Mouse (Mus musculus) midbrain, postnatal 0 days (tissue): ENCODE results near the gene Bcl11a. TPM values are rescaled to one million over a fixed set of nuclear protein-coding genes. Genes with fewer than 3 reads are reported as not detected.

Source experiments
- ATAC-seq: fragments of 200-750 bp; cut with Nextera tagmentation; 2 replicates; pipeline ENCODE4 v1.8.0; 2017; ENCODE audit warnings: moderate number of reproducible peaks, mild to moderate bottlenecking, moderate TSS enrichment, moderate library complexity; ENCODE audit not compliant: low FRiP score
- DNase-seq: peaks from one replicate; pipeline ENCODE4 v3.0.0-alpha.2; 2015; ENCODE audit warnings: low spot score
- H3K27ac ChIP-seq: fragments of 300-500 bp; sonication (generic); 2 replicates; pipeline ENCODE4 v1.5.1; 2014; ENCODE audit warnings: low read depth, mild to moderate bottlenecking, low read length, mixed read lengths
- H3K27me3 ChIP-seq: fragments of 300-500 bp; sonication (generic); 2 replicates; pipeline ENCODE4 v1.6.1; 2014; ENCODE audit warnings: low read length, control low read depth, mixed read lengths; ENCODE audit not compliant: insufficient read depth
- H3K36me3 ChIP-seq: fragments of 300-500 bp; sonication (generic); 2 replicates; pipeline ENCODE4 v1.6.1; 2014; ENCODE audit warnings: low read length, control low read depth, mixed read lengths; ENCODE audit not compliant: insufficient read depth
- H3K4me1 ChIP-seq: fragments of 300-500 bp; sonication (generic); 2 replicates; pipeline ENCODE4 v1.6.1; 2014; ENCODE audit warnings: mild to moderate bottlenecking, control low read depth, antibody characterized with exemption, low read length, mixed read lengths; ENCODE audit not compliant: insufficient read depth
- H3K4me2 ChIP-seq: fragments of 300-500 bp; sonication (generic); 2 replicates; pipeline ENCODE4 v1.6.1; 2014; ENCODE audit warnings: low read depth, mild to moderate bottlenecking, low read length, mixed read lengths; ENCODE audit not compliant: poor library complexity, severe bottlenecking
- H3K4me3 ChIP-seq: fragments of 300-500 bp; sonication (generic); 2 replicates; pipeline ENCODE4 v1.5.1; 2014; ENCODE audit warnings: low read depth, mild to moderate bottlenecking, low read length, moderate library complexity
- H3K9ac ChIP-seq: fragments of 300-500 bp; sonication (generic); replicated peaks from 2 replicates; pipeline ENCODE4 v1.6.1; 2014; ENCODE audit warnings: mild to moderate bottlenecking, low read length, moderate library complexity, mixed read lengths; ENCODE audit not compliant: poor library complexity, severe bottlenecking
- H3K9me3 ChIP-seq: fragments of 300-500 bp; sonication (generic); 2 replicates; pipeline ENCODE4 v1.6.1; 2016; ENCODE audit warnings: low read length, control low read depth
- CTCF ChIP-seq: IDR thresholded peaks from 2 replicates; pipeline ENCODE4 v1.5.1; 2016; ENCODE audit warnings: antibody characterized with exemption, mild to moderate bottlenecking
- WGBS: fragments of 180-500 bp; shearing (Covaris S2); extraction: QIAGEN DNeasy Blood & Tissue Kit; methylation state at CpG from one replicate; pipeline ENCODE4 v1.1.7; 2014; 5-methylcytosine and 5-hydroxymethylcytosine counted together
- polyA plus RNA-seq: library from polyadenylated mRNA; unstranded; fragments of >200 nt; fragmentation: Nextera tagmentation; extraction: Ambion mirVana; gene quantifications from 2 replicates; pipeline ENCODE4 v1.2.1, GENCODE M21; 2015
- total RNA-seq: library from RNA; depleted of rRNA; stranded (reverse); fragments of >200 nt; gene quantifications from 2 replicates; pipeline ENCODE4 v1.2.3, GENCODE M21; 2014

Bcl11a gene
- total and polyA plus RNA-seq, 2 experiments from 2014 or later = 44.6 to 80.9 TPM

GRCm38 (mm10) chr11:24146437-24146836 is 68.6 kb downstream of the Bcl11a start:
- WGBS = 71% methylated on average over 1 of the region's 1 CpGs
- H3K4me3 ChIP-seq = no peak overlapping the region
- no peak overlapping the region for H3K4me2 ChIP-seq
- H3K27me3 ChIP-seq = no peaks in the 10 kb centered on the region
- H3K9ac ChIP-seq = no peak overlapping the region
- H3K4me1 ChIP-seq = no peaks in the 10 kb centered on the region
- no peak for TF ChIP-seq CTCF
- H3K36me3 ChIP-seq = 0 out of 2 replicates have a peak, but pooled peaks cover 2% of the 10 kb centered on the region
- no peaks in the 10 kb centered on the region for H3K9me3 ChIP-seq
- H3K27ac ChIP-seq = no peak overlapping the region
- DNase-seq = no peak
- ATAC-seq = no peak

- WGBS = 82% methylated on average over 6 of the region's 6 CpGs
- ATAC-seq (no peak), DNase-seq (no peak)
- no peak overlapping the region for H3K4me2 ChIP-seq
- H3K4me1 ChIP-seq = no peaks in the 10 kb centered on the region
- H3K27me3 ChIP-seq = no peaks in the 10 kb centered on the region
- H3K4me3 ChIP-seq = no peak overlapping the region
- TF ChIP-seq CTCF = no peak
- no peaks in the 10 kb centered on the region for H3K9me3 ChIP-seq
- 0 out of 2 replicates have a peak, but pooled peaks cover 2% of the 10 kb centered on the region for H3K36me3 ChIP-seq
- 0 out of 2 replicates have a peak overlapping the region, but pooled peaks have one; percentile 1 for H3K9ac ChIP-seq
- H3K27ac ChIP-seq = no peak overlapping the region
Observed at GRCm38 (mm10) chr11:24147698-24148097, 69.8 kb downstream of the Bcl11a start.

- H3K9me3 ChIP-seq = no peaks in the 10 kb centered on the region
- H3K27ac ChIP-seq = no peak overlapping the region
- H3K4me2 ChIP-seq = no peak overlapping the region
- no peak for ATAC-seq
- H3K9ac ChIP-seq = no peak overlapping the region
- WGBS = 90% methylated on average over 3 of the region's 3 CpGs
- H3K27me3 ChIP-seq = no peaks in the 10 kb centered on the region
- no peak for TF ChIP-seq CTCF
- no peak overlapping the region for H3K4me3 ChIP-seq
- 0 out of 2 replicates have a peak, but pooled peaks cover 2% of the 10 kb centered on the region for H3K36me3 ChIP-seq
- H3K4me1 ChIP-seq = no peaks in the 10 kb centered on the region
- DNase-seq = no peak
Observed at GRCm38 (mm10) chr11:24148545-24148944, 70.7 kb downstream of the Bcl11a start.

GRCm38 (mm10) chr11:24149462-24150220 is 71.8 kb downstream of the Bcl11a start:
- Histone ChIP-seq H3K27me3 (no peaks in the 10 kb centered on the region), H3K9ac (no peak overlapping the region), H3K4me2 (no peak overlapping the region), H3K36me3 (0 out of 2 replicates have a peak, but pooled peaks cover 2% of the 10 kb centered on the region), H3K27ac (no peak overlapping the region), H3K4me3 (no peak overlapping the region), H3K4me1 (no peaks in the 10 kb centered on the region), H3K9me3 (no peaks in the 10 kb centered on the region)
- 73% methylated on average over 9 of the region's 9 CpGs for WGBS
- TF ChIP-seq CTCF = no peak
- no peak for ATAC-seq
- no peak for DNase-seq

GRCm38 (mm10) chr11:24152076-24152784 is 74.4 kb downstream of the Bcl11a start:
- Histone ChIP-seq H3K4me3 (no peak overlapping the region), H3K9ac (no peak overlapping the region), H3K4me2 (no peak overlapping the region), H3K9me3 (no peaks in the 10 kb centered on the region), H3K4me1 (no peaks in the 10 kb centered on the region), H3K27ac (no peak overlapping the region), H3K36me3 (no peaks in the 10 kb centered on the region), H3K27me3 (no peaks in the 10 kb centered on the region)
- ATAC-seq (no peak), DNase-seq (no peak)
- no peak for TF ChIP-seq CTCF
- 93% methylated on average over 7 of the region's 7 CpGs for WGBS

GRCm38 (mm10) chr11:24153049-24153448 is 75.2 kb downstream of the Bcl11a start:
- no peaks in the 10 kb centered on the region for H3K4me1 ChIP-seq
- no peak overlapping the region for H3K9ac ChIP-seq
- H3K9me3 ChIP-seq = no peaks in the 10 kb centered on the region
- DNase-seq = peak; percentile 43
- no peaks in the 10 kb centered on the region for H3K36me3 ChIP-seq
- no peak overlapping the region for H3K27ac ChIP-seq
- H3K27me3 ChIP-seq = no peaks in the 10 kb centered on the region
- 60% methylated on average over 10 of the region's 10 CpGs for WGBS
- no peak for TF ChIP-seq CTCF
- no peak overlapping the region for H3K4me3 ChIP-seq
- no peak overlapping the region for H3K4me2 ChIP-seq
- no peak for ATAC-seq
